Mouse (Mus musculus) embryonic facial prominence, embryonic 11.5 days (tissue): ENCODE data around the gene Usp49. TPM values are rescaled to one million over a fixed set of nuclear protein-coding genes. Genes with fewer than 3 reads are reported as not detected.
A peak's percentile ranks its signal among the peaks of the same experiment; 100 is the strongest.

Source experiments
- ATAC-seq: fragments of 200-750 bp; cut with Nextera tagmentation; replicated peaks from 2 replicates; pipeline ENCODE4 v1.8.0; 2017; ENCODE audit warnings: low read depth; ENCODE audit not compliant: insufficient number of reproducible peaks, low FRiP score, low TSS enrichment
- DNase-seq: peaks from one replicate; pipeline ENCODE4 v3.0.0-alpha.2; 2015; ENCODE audit warnings: low spot score
- H3K27ac ChIP-seq: fragments of 300-500 bp; sonication (generic); replicated peaks from 2 replicates; pipeline ENCODE4 v1.5.1; 2014; ENCODE audit warnings: mild to moderate bottlenecking, low read depth, low read length, control low read depth
- H3K27me3 ChIP-seq: fragments of 300-500 bp; sonication (generic); 2 replicates; pipeline ENCODE4 v1.6.1; 2014; ENCODE audit warnings: mild to moderate bottlenecking, low read length, moderate library complexity, mixed read lengths; ENCODE audit not compliant: control insufficient read depth, insufficient read depth
- H3K36me3 ChIP-seq: fragments of 300-500 bp; sonication (generic); replicated peaks from 2 replicates; pipeline ENCODE4 v1.6.1; 2014; ENCODE audit warnings: low read depth, mild to moderate bottlenecking, low read length, moderate library complexity, mixed read lengths; ENCODE audit not compliant: control insufficient read depth, insufficient read depth
- H3K4me1 ChIP-seq: fragments of 300-500 bp; sonication (generic); 2 replicates; pipeline ENCODE4 v1.6.1; 2014; ENCODE audit warnings: low read length, mixed read lengths; ENCODE audit not compliant: control insufficient read depth, insufficient read depth
- H3K4me2 ChIP-seq: fragments of 300-500 bp; sonication (generic); 2 replicates; pipeline ENCODE4 v1.6.1; 2014; ENCODE audit warnings: low read depth, mild to moderate bottlenecking, control low read depth, low read length, moderate library complexity
- H3K4me3 ChIP-seq: fragments of 300-500 bp; sonication (generic); 2 replicates; pipeline ENCODE4 v1.5.1; 2014; ENCODE audit warnings: low read depth, low read length, control low read depth
- H3K9ac ChIP-seq: fragments of 300-500 bp; sonication (generic); replicated peaks from 2 replicates; pipeline ENCODE4 v1.6.1; 2014; ENCODE audit warnings: mild to moderate bottlenecking, control low read depth, low read length
- H3K9me3 ChIP-seq: fragments of 300-500 bp; sonication (generic); replicated peaks from 2 replicates; pipeline ENCODE4 v1.6.1; 2016; ENCODE audit warnings: mild to moderate bottlenecking, low read length, inconsistent platforms, mixed read lengths; ENCODE audit not compliant: control insufficient read depth
- WGBS: fragments of 180-500 bp; shearing (Covaris S2); extraction: QIAGEN DNeasy Blood & Tissue Kit; methylation state at CpG from one replicate; pipeline ENCODE4 v1.1.7; 2014; 5-methylcytosine and 5-hydroxymethylcytosine counted together
- polyA plus RNA-seq: library from polyadenylated mRNA; unstranded; fragments of >200 nt; fragmentation: Nextera tagmentation; extraction: Ambion mirVana; gene quantifications from 2 replicates; pipeline ENCODE4 v1.2.1, GENCODE M21; 2014

Gene Usp49
- polyA plus RNA-seq, 1 experiment from 2014 or later, result 4.3 TPM

DNA sequence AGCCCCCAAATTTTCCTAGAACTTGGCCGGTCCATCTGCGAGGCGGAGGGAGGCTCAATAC is 63.8 kb downstream of the Usp49 start, which contains the start of gene Gm21981:
Gene Gm21981, minus strand, starts transcription at position 14 of the 61 bp plus-strand sequence.
- ATAC-seq, result no peak

GRCm38 (mm10) chr17:47694503-47695336 is 64.2 kb downstream of the Usp49 start, which contains the start of gene Prickle4:
Gene Prickle4, minus strand, starts transcription at chr17:47694736.
- ATAC-seq (peak; percentile 92), DNase-seq (peak; percentile 97)
- peak within 1 kb of the TSS; percentile 77 for H3K4me2 ChIP-seq
- H3K9me3 ChIP-seq, result no peaks in the 10 kb centered on the region
- H3K36me3 ChIP-seq, result no peaks in the 10 kb centered on the region
- 0 out of 2 replicates have a peak within 1 kb of the TSS, but pooled peaks have one; percentile 20 for H3K27ac ChIP-seq
- 1% methylated on average over 77 of the region's 82 CpGs for WGBS
- peak within 1 kb of the TSS; percentile 88 for H3K9ac ChIP-seq
- peak within 1 kb of the TSS; percentile 77 for H3K4me3 ChIP-seq
- peaks cover 3% of the 10 kb centered on the region; the same call in 1 of the 2 replicates for H3K4me1 ChIP-seq
- H3K27me3 ChIP-seq, result no peaks in the 10 kb centered on the region

More for the DNA sequence above, 63.8 kb downstream of the Usp49 start, which contains the start of gene Gm21981:
- H3K36me3 ChIP-seq, result no peaks in the 10 kb centered on the region
- H3K4me1 ChIP-seq, result peaks cover 3% of the 10 kb centered on the region; the same call in 1 of the 2 replicates
- 1% methylated on average over 3 of the region's 3 CpGs for WGBS
- peak within 1 kb of the TSS; percentile 88 for H3K9ac ChIP-seq
- no peaks in the 10 kb centered on the region for H3K9me3 ChIP-seq
- peak within 1 kb of the TSS; percentile 77 for H3K4me2 ChIP-seq
- 0 out of 2 replicates have a peak within 1 kb of the TSS, but pooled peaks have one; percentile 20 for H3K27ac ChIP-seq
- H3K27me3 ChIP-seq, result no peaks in the 10 kb centered on the region
- peak within 1 kb of the TSS; percentile 77 for H3K4me3 ChIP-seq
- no peak for DNase-seq

DNA sequence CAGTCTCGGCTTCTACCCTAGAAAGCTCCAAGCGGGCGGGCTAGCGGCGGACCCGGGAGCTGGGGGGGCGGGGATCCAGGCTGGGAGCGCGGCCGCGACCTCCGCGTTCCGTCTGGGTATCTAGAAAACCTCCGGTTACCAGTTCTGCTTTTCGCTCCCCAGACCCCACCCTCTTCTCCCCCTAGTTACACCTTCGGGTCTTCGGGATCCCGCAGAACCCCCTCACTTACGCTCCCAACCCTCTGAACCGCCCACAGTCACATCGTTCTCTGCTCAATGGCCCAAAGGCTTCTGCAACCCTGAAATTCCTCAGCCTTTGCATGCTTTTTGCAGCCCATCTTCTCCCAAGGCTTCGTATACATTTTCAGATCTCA is 64.8 kb downstream of the Usp49 start:
- H3K27ac ChIP-seq, result no peak overlapping the region
- 0% methylated on average over 19 of the region's 23 CpGs for WGBS
- H3K4me3 ChIP-seq, result peak overlapping the region; percentile 77
- H3K9ac ChIP-seq, result peak overlapping the region; percentile 88
- H3K4me2 ChIP-seq, result peak overlapping the region; percentile 77
- no peaks in the 10 kb centered on the region for H3K27me3 ChIP-seq
- H3K9me3 ChIP-seq, result no peaks in the 10 kb centered on the region
- peaks cover 3% of the 10 kb centered on the region; the same call in 1 of the 2 replicates for H3K4me1 ChIP-seq
- DNase-seq, result no peak
- ATAC-seq, result 0 out of 2 replicates have a peak, but pooled peaks have one; percentile 4
- H3K36me3 ChIP-seq, result no peaks in the 10 kb centered on the region

- H3K9me3 ChIP-seq, result no peaks in the 10 kb centered on the region
- no peak overlapping the region for H3K4me2 ChIP-seq
- 88% methylated on average over 10 of the region's 10 CpGs for WGBS
- no peak overlapping the region for H3K27ac ChIP-seq
- H3K4me1 ChIP-seq, result peaks cover 3% of the 10 kb centered on the region; the same call in 1 of the 2 replicates
- no peak overlapping the region for H3K4me3 ChIP-seq
- DNase-seq (no peak), ATAC-seq (no peak)
- H3K27me3 ChIP-seq, result no peaks in the 10 kb centered on the region; the same call in 1 of the 2 replicates
- H3K36me3 ChIP-seq, result no peaks in the 10 kb centered on the region
- no peak overlapping the region for H3K9ac ChIP-seq
Measured at GRCm38 (mm10) chr17:47698156-47698555, 67.7 kb downstream of the Usp49 start.

DNA sequence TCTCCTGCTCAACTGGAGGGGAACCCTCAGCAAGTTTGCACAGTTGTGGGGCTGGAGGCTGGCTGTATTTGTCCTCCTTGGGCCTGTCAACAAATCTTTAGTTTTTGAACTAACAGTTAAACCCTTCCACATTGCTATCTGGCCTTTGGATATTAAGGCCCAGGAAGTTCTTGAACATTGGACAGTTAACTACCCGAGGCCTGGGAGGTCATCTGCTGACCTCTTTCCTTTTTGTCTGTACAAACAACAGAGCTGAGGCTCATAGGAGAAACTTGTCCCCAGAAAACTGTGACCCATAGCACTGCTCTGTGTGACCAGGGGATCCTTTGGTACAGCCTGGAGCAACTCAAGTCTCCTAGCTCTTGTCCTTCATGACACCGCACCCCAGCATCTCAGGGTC is 68.6 kb downstream of the Usp49 start:
- Histone ChIP-seq H3K9ac (no peak overlapping the region), H3K9me3 (no peaks in the 10 kb centered on the region), H3K36me3 (no peaks in the 10 kb centered on the region), H3K27me3 (no peaks in the 10 kb centered on the region; the same call in 1 of the 2 replicates), H3K4me1 (peaks cover 3% of the 10 kb centered on the region; the same call in 1 of the 2 replicates), H3K4me2 (no peak overlapping the region), H3K27ac (no peak overlapping the region), H3K4me3 (no peak overlapping the region)
- ATAC-seq (no peak), DNase-seq (no peak)
- WGBS, result 72% methylated on average over 2 of the region's 2 CpGs

GRCm38 (mm10) chr17:47701793-47702192 is 71.3 kb downstream of the Usp49 start:
- H3K27ac ChIP-seq, result no peak overlapping the region
- H3K4me1 ChIP-seq, result no peaks in the 10 kb centered on the region
- no peak overlapping the region for H3K9ac ChIP-seq
- H3K27me3 ChIP-seq, result no peaks in the 10 kb centered on the region; the same call in 1 of the 2 replicates
- 77% methylated on average over 9 of the region's 9 CpGs for WGBS
- no peak for ATAC-seq
- H3K36me3 ChIP-seq, result no peaks in the 10 kb centered on the region
- no peaks in the 10 kb centered on the region for H3K9me3 ChIP-seq
- DNase-seq, result no peak
- no peak overlapping the region for H3K4me2 ChIP-seq
- no peak overlapping the region for H3K4me3 ChIP-seq

DNA sequence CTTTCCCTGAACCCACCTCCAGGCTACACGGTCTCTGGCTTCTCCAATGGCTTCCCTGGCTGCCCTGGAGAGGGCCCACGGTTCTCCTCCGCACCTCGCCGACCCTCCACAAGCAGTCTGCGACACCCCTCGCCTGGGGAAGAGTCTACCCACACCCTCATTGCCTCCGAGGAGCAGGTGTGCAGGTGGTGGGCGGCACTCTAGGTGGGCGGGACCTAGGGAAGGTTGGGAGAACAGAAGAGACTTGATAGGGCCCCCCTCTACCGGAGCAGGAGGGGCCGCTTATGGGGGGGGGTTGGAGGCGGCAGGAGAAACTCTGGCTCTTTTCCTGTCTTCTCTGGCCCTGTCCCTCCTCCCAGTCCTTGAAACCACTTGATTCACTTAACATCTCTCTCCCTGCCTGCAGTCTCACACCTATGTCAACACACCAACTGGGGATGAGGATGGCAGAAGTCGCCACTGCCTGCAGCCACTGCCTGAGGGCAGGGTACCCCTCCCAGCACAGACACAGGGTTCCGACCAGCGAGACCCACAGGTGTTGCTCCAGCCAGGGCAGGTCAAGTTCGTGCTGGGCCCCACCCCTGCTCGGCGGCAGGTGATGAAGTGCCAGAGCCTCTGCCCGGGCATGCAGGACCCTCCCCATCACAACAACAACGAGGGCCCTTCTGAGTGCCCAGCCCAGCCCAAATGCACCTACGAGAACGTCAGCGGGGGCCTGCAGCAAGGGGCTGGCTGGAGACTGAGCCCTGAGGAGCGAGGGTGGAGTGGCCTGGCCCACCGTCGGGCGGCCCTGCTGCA is 72.3 kb downstream of the Usp49 start:
- H3K4me1 ChIP-seq, result no peaks in the 10 kb centered on the region
- no peak overlapping the region for H3K4me3 ChIP-seq
- H3K9me3 ChIP-seq, result no peaks in the 10 kb centered on the region
- H3K36me3 ChIP-seq, result no peaks in the 10 kb centered on the region
- 30% methylated on average over 25 of the region's 28 CpGs for WGBS
- ATAC-seq (no peak), DNase-seq (no peak)
- H3K27me3 ChIP-seq, result no peaks in the 10 kb centered on the region; the same call in 1 of the 2 replicates
- no peak overlapping the region for H3K9ac ChIP-seq
- no peak overlapping the region for H3K27ac ChIP-seq
- H3K4me2 ChIP-seq, result no peak overlapping the region

- no peaks in the 10 kb centered on the region for H3K9me3 ChIP-seq
- no peak overlapping the region for H3K27ac ChIP-seq
- no peaks in the 10 kb centered on the region for H3K36me3 ChIP-seq
- H3K4me3 ChIP-seq, result no peak overlapping the region
- 22% methylated on average over 20 of the region's 20 CpGs for WGBS
- H3K27me3 ChIP-seq, result no peaks in the 10 kb centered on the region; the same call in 1 of the 2 replicates
- DNase-seq, result no peak
- H3K4me2 ChIP-seq, result no peak overlapping the region
- H3K9ac ChIP-seq, result no peak overlapping the region
- H3K4me1 ChIP-seq, result no peaks in the 10 kb centered on the region
- ATAC-seq, result no peak
Measured at GRCm38 (mm10) chr17:47703556-47703955, 73.1 kb downstream of the Usp49 start.
